Mouse (Mus musculus) hindbrain, embryonic 15.5 days (tissue): ENCODE measurements at regions not wholly inside any gene's neighbourhood (a gene's known extent, or its start where the extent isn't known, plus 50 kb on each side); places are given as distances from the start of the nearest gene placed in this dataset.

Experiments
- ATAC-seq: fragments of 200-750 bp; cut with Nextera tagmentation; 2 replicates; pipeline ENCODE4 v1.8.0; 2017; ENCODE audit warnings: low read depth, moderate number of reproducible peaks, moderate TSS enrichment; ENCODE audit not compliant: low FRiP score
- H3K27ac ChIP-seq: fragments of 300-500 bp; sonication (generic); replicated peaks from 2 replicates; pipeline ENCODE4 v1.5.1; 2015; ENCODE audit warnings: mild to moderate bottlenecking, inconsistent platforms
- H3K27me3 ChIP-seq: fragments of 300-500 bp; sonication (generic); 2 replicates; pipeline ENCODE4 v1.6.1; 2015; ENCODE audit warnings: control low read depth, inconsistent platforms
- H3K36me3 ChIP-seq: fragments of 300-500 bp; sonication (generic); 2 replicates; pipeline ENCODE4 v1.6.1; 2015; ENCODE audit warnings: control low read depth, inconsistent platforms
- H3K4me1 ChIP-seq: fragments of 300-500 bp; sonication (generic); replicated peaks from 2 replicates; pipeline ENCODE4 v1.6.1; 2015; ENCODE audit warnings: control low read depth, inconsistent platforms
- H3K4me2 ChIP-seq: fragments of 300-500 bp; sonication (generic); 2 replicates; pipeline ENCODE4 v1.6.1; 2015; ENCODE audit warnings: moderate library complexity, mild to moderate bottlenecking, inconsistent platforms
- H3K4me3 ChIP-seq: fragments of 300-500 bp; sonication (generic); 2 replicates; pipeline ENCODE4 v1.5.1; 2015; ENCODE audit warnings: mild to moderate bottlenecking, inconsistent platforms
- H3K9ac ChIP-seq: fragments of 300-500 bp; sonication (generic); 2 replicates; pipeline ENCODE4 v1.6.1; 2015; ENCODE audit warnings: inconsistent platforms
- H3K9me3 ChIP-seq: fragments of 300-500 bp; sonication (generic); 2 replicates; pipeline ENCODE4 v1.6.1; 2016; ENCODE audit warnings: control low read depth, inconsistent platforms
- WGBS: fragments of 180-500 bp; shearing (Covaris S2); methylation state at CpG from one replicate; pipeline ENCODE4 v1.1.7; 2015; 5-methylcytosine and 5-hydroxymethylcytosine counted together

GRCm38 (mm10) chr11:65341683-65342440, 72.1 kb upstream of the Myocd start:
- no peaks in the 10 kb centered on the region for H3K4me1 ChIP-seq
- 79% methylated on average over 8 of the region's 8 CpGs for WGBS
- H3K9ac ChIP-seq, result no peak overlapping the region
- no peak overlapping the region for H3K4me2 ChIP-seq
- H3K4me3 ChIP-seq, result no peak overlapping the region
- H3K36me3 ChIP-seq, result no peaks in the 10 kb centered on the region
- no peaks in the 10 kb centered on the region for H3K27me3 ChIP-seq
- no peak for ATAC-seq
- no peaks in the 10 kb centered on the region for H3K9me3 ChIP-seq
- no peak overlapping the region for H3K27ac ChIP-seq

GRCm38 (mm10) chr11:65334286-65334685, 64.5 kb upstream of the Myocd start:
- Histone ChIP-seq H3K4me2 (no peak overlapping the region), H3K27ac (no peak overlapping the region), H3K36me3 (no peaks in the 10 kb centered on the region), H3K4me1 (no peaks in the 10 kb centered on the region), H3K9ac (no peak overlapping the region), H3K27me3 (no peaks in the 10 kb centered on the region), H3K4me3 (no peak overlapping the region), H3K9me3 (no peaks in the 10 kb centered on the region)
- 54% methylated on average over 5 of the region's 5 CpGs for WGBS
- ATAC-seq, result no peak

- Histone ChIP-seq H3K4me2 (no peak overlapping the region), H3K9ac (no peak overlapping the region), H3K4me3 (no peak overlapping the region), H3K27me3 (no peaks in the 10 kb centered on the region), H3K4me1 (no peaks in the 10 kb centered on the region), H3K27ac (no peak overlapping the region), H3K9me3 (no peaks in the 10 kb centered on the region), H3K36me3 (no peaks in the 10 kb centered on the region)
- no peak for ATAC-seq
- 91% methylated on average over 2 of the region's 2 CpGs for WGBS
Measured at GRCm38 (mm10) chr11:65333101-65333500, 63.3 kb upstream of the Myocd start.

GRCm38 (mm10) chr11:65322877-65323440, 53.2 kb upstream of the Myocd start:
- H3K9ac ChIP-seq, result no peak overlapping the region
- H3K4me2 ChIP-seq, result no peak overlapping the region
- H3K4me3 ChIP-seq, result no peak overlapping the region
- no peaks in the 10 kb centered on the region for H3K36me3 ChIP-seq
- H3K27ac ChIP-seq, result no peak overlapping the region
- no peaks in the 10 kb centered on the region for H3K4me1 ChIP-seq
- ATAC-seq, result no peak
- WGBS, result 66% methylated on average over 4 of the region's 4 CpGs
- H3K27me3 ChIP-seq, result no peaks in the 10 kb centered on the region
- H3K9me3 ChIP-seq, result no peaks in the 10 kb centered on the region
